Mouse (Mus musculus): ENCODE measurements at regions not wholly inside any gene's neighbourhood (a gene's known extent, or its start where the extent isn't known, plus 50 kb on each side); places are given as distances from the start of the nearest gene placed in this dataset.

DNA sequence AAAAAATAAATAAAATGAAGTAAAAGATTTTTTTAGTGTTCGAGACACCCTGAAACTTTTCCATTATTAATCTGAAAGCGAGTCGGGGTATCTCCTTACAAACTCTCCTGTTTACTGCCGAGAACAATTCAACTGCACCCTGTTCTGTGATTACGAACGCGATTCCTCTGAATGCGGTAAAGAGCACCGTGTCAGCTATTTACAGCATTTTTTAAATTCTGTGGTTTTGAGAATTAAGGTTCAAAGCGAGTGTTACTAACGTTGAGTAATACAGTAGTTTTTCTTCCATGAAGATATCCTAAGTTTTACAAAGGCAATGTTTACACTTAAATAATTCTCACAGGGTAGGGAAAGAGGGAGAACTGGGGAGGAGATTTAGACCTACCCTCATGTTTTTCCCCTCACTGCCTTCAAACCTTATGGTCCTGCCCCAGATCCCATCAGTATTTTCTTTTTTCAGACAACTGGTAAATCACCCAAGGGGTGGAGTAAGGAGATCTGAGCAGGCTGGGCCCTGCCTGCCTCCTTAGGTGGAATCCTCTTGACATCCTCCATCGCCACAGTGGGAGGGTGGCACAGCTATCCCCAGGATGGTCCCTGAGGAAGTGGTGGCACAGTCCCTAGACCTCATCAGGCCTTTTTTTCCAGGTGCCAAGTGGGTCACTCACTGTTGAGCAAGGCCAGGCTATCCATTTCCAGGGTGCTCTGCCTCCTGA lies 89.9 kb upstream of the Cited2 start:
- no peak for TF ChIP-seq CTCF (conservative IDR thresholded peaks at IDR 0.05; ENCODE audit: low read length)
- no peak for TF ChIP-seq POU5F1 (IDR thresholded peaks at IDR 0.05; ENCODE audit: borderline replicate concordance, low read length)
